Mouse (Mus musculus): ENCODE results near the gene Cd63. TPM values are rescaled to one million over a fixed set of nuclear protein-coding genes. Genes with fewer than 3 reads are reported as not detected.
A peak's percentile ranks its signal among the peaks of the same experiment; 100 is the strongest.

Gene Cd63
- polyA plus RNA-seq, 2 experiments, result 29.6 to 85.0 TPM

- no peak overlapping the region for H3K4me2 ChIP-seq (ENCODE audit: low read depth)
- peaks cover 58% of the 10 kb centered on the region for H3K27me3 ChIP-seq (ENCODE audit: control insufficient read depth, insufficient read depth, low read length)
- ATAC-seq (ENCODE audit: insufficient read depth), result no peak
Measured at GRCm38 (mm10) chr10:128931441-128931840, 30.7 kb downstream of the Cd63 start.

GRCm38 (mm10) chr10:128933574-128933973, 32.8 kb downstream of the Cd63 start, which contains the start of gene Itga7:
TSS of gene Itga7 (plus strand) at chr10:128933818.
- Histone ChIP-seq H3K27me3 (ENCODE audit: control insufficient read depth, insufficient read depth, low read length) (peaks cover 59% of the 10 kb centered on the region), H3K9ac (replicated peaks) (no peak within 1 kb of the TSS), H3K4me1 (replicated peaks; ENCODE audit: control insufficient read depth in 2 of 2, insufficient read depth in 2 of 2, low read length in 1 of 2) (no peaks in the 10 kb centered on the region), H3K9me3 (ENCODE audit: control insufficient read depth, low read length) (no peaks in the 10 kb centered on the region), H3K4me3 (ENCODE audit: insufficient read depth in 1 of 2, low read depth in 2 of 2, low read length in 2 of 2) (peak within 1 kb of the TSS in 1 of 2 experiments; percentile 15; a peak in 1 of 4 replicates), H3K4me2 (ENCODE audit: low read depth) (peak within 1 kb of the TSS; percentile 28; the same call in 1 of the 2 replicates), H3K36me3 (replicated peaks; ENCODE audit: control insufficient read depth, insufficient read depth, low read depth) (no peaks in the 10 kb centered on the region), H3K27ac (no peak within 1 kb of the TSS)
- TF ChIP-seq CTCF (IDR thresholded peaks at IDR 0.05; ENCODE audit: low read depth) (no peak), EP300 (IDR thresholded peaks at IDR 0.05; ENCODE audit: low read depth) (no peak)
- DNase-seq (ENCODE audit: low read depth in 3 of 3, low spot score in 3 of 3), result no peak
- ATAC-seq (ENCODE audit: insufficient read depth), result 0 out of 2 replicates have a peak, but pooled peaks have one; percentile 33
- WGBS (ENCODE audit: insufficient replicate concordance), result under 1% methylated on average over 26 of the region's 26 CpGs

More at GRCm38 (mm10) chr10:128931441-128931840, 30.7 kb downstream of the Cd63 start:
- H3K27ac ChIP-seq, result no peak overlapping the region
- no peak overlapping the region for H3K9ac ChIP-seq (replicated peaks)
- WGBS (ENCODE audit: insufficient replicate concordance), result 41% methylated on average over 2 of the region's 2 CpGs
- no peak overlapping the region for H3K4me3 ChIP-seq (ENCODE audit: insufficient read depth in 1 of 2, low read depth in 2 of 2, low read length in 2 of 2)
- H3K4me1 ChIP-seq (replicated peaks; ENCODE audit: control insufficient read depth in 2 of 2, insufficient read depth in 2 of 2, low read length in 1 of 2), result no peaks in the 10 kb centered on the region
- TF ChIP-seq EP300 (IDR thresholded peaks at IDR 0.05; ENCODE audit: low read depth) (no peak), CTCF (IDR thresholded peaks at IDR 0.05; ENCODE audit: low read depth) (no peak)
- H3K36me3 ChIP-seq (replicated peaks; ENCODE audit: control insufficient read depth, insufficient read depth, low read depth), result no peaks in the 10 kb centered on the region
- no peak for DNase-seq (ENCODE audit: low read depth in 3 of 3, low spot score in 3 of 3)
- no peaks in the 10 kb centered on the region for H3K9me3 ChIP-seq (ENCODE audit: control insufficient read depth, low read length)

GRCm38 (mm10) chr10:128933976-128934721, 33.4 kb downstream of the Cd63 start:
- H3K36me3 ChIP-seq (replicated peaks; ENCODE audit: control insufficient read depth, insufficient read depth, low read depth), result no peaks in the 10 kb centered on the region
- peak overlapping the region in 1 of 2 experiments; percentile 15; a peak in 1 of 4 replicates for H3K4me3 ChIP-seq (ENCODE audit: insufficient read depth in 1 of 2, low read depth in 2 of 2, low read length in 2 of 2)
- no peaks in the 10 kb centered on the region for H3K9me3 ChIP-seq (ENCODE audit: control insufficient read depth, low read length)
- peaks cover 55% of the 10 kb centered on the region for H3K27me3 ChIP-seq (ENCODE audit: control insufficient read depth, insufficient read depth, low read length)
- peak overlapping the region; percentile 28; the same call in 1 of the 2 replicates for H3K4me2 ChIP-seq (ENCODE audit: low read depth)
- no peak for TF ChIP-seq EP300 (IDR thresholded peaks at IDR 0.05; ENCODE audit: low read depth)
- no peak for TF ChIP-seq CTCF (IDR thresholded peaks at IDR 0.05; ENCODE audit: low read depth)
- no peak overlapping the region for H3K27ac ChIP-seq
- 6% methylated on average over 21 of the region's 21 CpGs for WGBS (ENCODE audit: insufficient replicate concordance)
- ATAC-seq (ENCODE audit: insufficient read depth) (no peak), DNase-seq (ENCODE audit: low read depth in 3 of 3, low spot score in 3 of 3) (no peak)
- no peaks in the 10 kb centered on the region for H3K4me1 ChIP-seq (replicated peaks; ENCODE audit: control insufficient read depth in 2 of 2, insufficient read depth in 2 of 2, low read length in 1 of 2)
- no peak overlapping the region for H3K9ac ChIP-seq (replicated peaks)

GRCm38 (mm10) chr10:128934997-128935787, 34.4 kb downstream of the Cd63 start:
- H3K27ac ChIP-seq, result no peak overlapping the region
- peaks cover 52% of the 10 kb centered on the region for H3K27me3 ChIP-seq (ENCODE audit: control insufficient read depth, insufficient read depth, low read length)
- no peak overlapping the region for H3K4me2 ChIP-seq (ENCODE audit: low read depth)
- no peak overlapping the region for H3K9ac ChIP-seq (replicated peaks)
- DNase-seq (ENCODE audit: low read depth in 3 of 3, low spot score in 3 of 3) (no peak), ATAC-seq (ENCODE audit: insufficient read depth) (no peak)
- no peaks in the 10 kb centered on the region for H3K9me3 ChIP-seq (ENCODE audit: control insufficient read depth, low read length)
- no peaks in the 10 kb centered on the region for H3K36me3 ChIP-seq (replicated peaks; ENCODE audit: control insufficient read depth, insufficient read depth, low read depth)
- WGBS (ENCODE audit: insufficient replicate concordance), result 55% methylated on average over 7 of the region's 7 CpGs
- TF ChIP-seq EP300 (IDR thresholded peaks at IDR 0.05; ENCODE audit: low read depth) (no peak), CTCF (IDR thresholded peaks at IDR 0.05; ENCODE audit: low read depth) (peak; percentile 11; the same call in 1 of the 2 replicates)
- H3K4me1 ChIP-seq (replicated peaks; ENCODE audit: control insufficient read depth in 2 of 2, insufficient read depth in 2 of 2, low read length in 1 of 2), result no peaks in the 10 kb centered on the region
- no peak overlapping the region for H3K4me3 ChIP-seq (ENCODE audit: insufficient read depth in 1 of 2, low read depth in 2 of 2, low read length in 2 of 2)

Measured in liver, embryonic 14.5 days (tissue).